Mouse (Mus musculus) midbrain, embryonic 14.5 days (tissue): ENCODE results near the gene Dhodh. TPM values are rescaled to one million over a fixed set of nuclear protein-coding genes. Genes with fewer than 3 reads are reported as not detected.

ENCODE experiments used
- ATAC-seq: fragments of 200-750 bp; cut with Nextera tagmentation; 2 replicates; pipeline ENCODE4 v1.8.0; 2017; ENCODE audit warnings: moderate number of reproducible peaks, moderate library complexity; ENCODE audit not compliant: low FRiP score, low TSS enrichment
- DNase-seq: peaks from one replicate; pipeline ENCODE4 v3.0.0-alpha.2; 2015
- H3K27ac ChIP-seq: fragments of 300-500 bp; sonication (generic); replicated peaks from 2 replicates; pipeline ENCODE4 v1.5.1; 2014; ENCODE audit warnings: mild to moderate bottlenecking, low read depth, low read length, moderate library complexity
- H3K27me3 ChIP-seq: fragments of 300-500 bp; sonication (generic); 2 replicates; pipeline ENCODE4 v1.6.1; 2014; ENCODE audit warnings: low read length, control low read depth, mixed read lengths; ENCODE audit not compliant: control insufficient read depth, insufficient read depth
- H3K36me3 ChIP-seq: fragments of 300-500 bp; sonication (generic); 2 replicates; pipeline ENCODE4 v1.6.1; 2014; ENCODE audit warnings: low read length, control low read depth; ENCODE audit not compliant: control insufficient read depth, insufficient read depth
- H3K4me1 ChIP-seq: fragments of 300-500 bp; sonication (generic); 2 replicates; pipeline ENCODE4 v1.6.1; 2014; ENCODE audit warnings: mild to moderate bottlenecking, antibody characterized with exemption, low read length, control low read depth; ENCODE audit not compliant: control insufficient read depth, insufficient read depth
- H3K4me2 ChIP-seq: fragments of 300-500 bp; sonication (generic); 2 replicates; pipeline ENCODE4 v1.6.1; 2014; ENCODE audit warnings: mild to moderate bottlenecking, low read length, moderate library complexity
- H3K4me3 ChIP-seq: fragments of 300-500 bp; sonication (generic); replicated peaks from 2 replicates; pipeline ENCODE4 v1.5.1; 2014; ENCODE audit warnings: low read depth, low read length
- H3K9ac ChIP-seq: fragments of 300-500 bp; sonication (generic); replicated peaks from 2 replicates; pipeline ENCODE4 v1.6.1; 2014; ENCODE audit warnings: mild to moderate bottlenecking, low read length, moderate library complexity
- H3K9me3 ChIP-seq: fragments of 300-500 bp; sonication (generic); 2 replicates; pipeline ENCODE4 v1.6.1; 2016; ENCODE audit warnings: low read length, control low read depth, mixed read lengths; ENCODE audit not compliant: control insufficient read depth
- WGBS: fragments of 180-500 bp; shearing (Covaris S2); extraction: QIAGEN DNeasy Blood & Tissue Kit; methylation state at CpG from one replicate; pipeline ENCODE4 v1.1.7; 2014; 5-methylcytosine and 5-hydroxymethylcytosine counted together
- polyA plus RNA-seq: library from polyadenylated mRNA; unstranded; fragments of >200 nt; fragmentation: Nextera tagmentation; extraction: Ambion mirVana; gene quantifications from 2 replicates; pipeline ENCODE4 v1.2.1, GENCODE M21; 2014

The Dhodh gene
- polyA plus RNA-seq, 1 experiment from 2014 or later = 28.7 TPM

DNA sequence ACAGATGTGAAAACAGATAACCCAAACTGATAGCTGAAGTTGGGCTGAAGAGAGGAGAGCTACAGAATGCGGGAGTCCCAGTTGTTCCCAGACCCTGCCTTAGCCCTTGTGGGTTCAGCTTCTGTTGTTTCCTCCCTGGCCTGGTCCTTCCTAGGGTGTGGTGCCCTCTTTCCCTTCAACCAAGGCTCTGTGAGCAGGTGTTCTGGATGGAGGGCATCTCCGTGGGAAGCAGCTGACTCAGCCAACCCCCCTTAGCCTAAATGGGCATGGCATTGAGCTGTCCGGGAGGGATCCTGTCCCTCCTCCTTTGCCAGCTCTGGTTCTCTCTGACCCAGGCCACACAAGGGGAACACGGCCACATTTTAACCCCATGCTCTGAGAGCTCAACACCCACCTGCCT is 32.2 kb downstream of the Dhodh start:
- H3K27ac ChIP-seq = no peak overlapping the region
- no peaks in the 10 kb centered on the region for H3K27me3 ChIP-seq
- 74% methylated on average over 4 of the region's 4 CpGs for WGBS
- peaks cover 7% of the 10 kb centered on the region; the same call in 1 of the 2 replicates for H3K36me3 ChIP-seq
- no peaks in the 10 kb centered on the region for H3K4me1 ChIP-seq
- no peak overlapping the region for H3K4me3 ChIP-seq
- no peak overlapping the region for H3K4me2 ChIP-seq
- DNase-seq (no peak), ATAC-seq (no peak)
- H3K9ac ChIP-seq = no peak overlapping the region
- no peaks in the 10 kb centered on the region for H3K9me3 ChIP-seq

DNA sequence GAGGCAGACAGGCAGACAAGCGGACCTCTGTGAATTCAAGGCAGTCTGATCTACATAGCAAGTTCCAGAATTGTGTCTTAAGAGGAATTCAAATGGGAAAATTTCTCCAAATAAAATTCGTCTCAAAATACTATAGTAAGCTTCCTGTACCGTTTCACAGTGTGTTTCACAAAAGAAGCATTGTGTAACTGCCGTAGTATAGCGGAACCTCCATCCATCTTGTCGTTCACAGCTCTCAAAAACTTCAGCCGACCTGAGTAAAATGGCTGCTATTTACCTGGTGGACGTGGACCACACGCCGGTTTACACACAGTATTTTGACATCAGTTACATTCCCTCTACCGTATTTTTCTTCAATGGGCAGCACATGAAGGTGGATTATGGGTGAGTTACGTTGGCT is 37.3 kb downstream of the Dhodh start:
- ATAC-seq = no peak
- DNase-seq = no peak
- 92% methylated on average over 12 of the region's 12 CpGs for WGBS
- Histone ChIP-seq H3K36me3 (peaks cover 21% of the 10 kb centered on the region), H3K4me3 (no peak overlapping the region), H3K27ac (no peak overlapping the region), H3K9me3 (no peaks in the 10 kb centered on the region), H3K4me1 (peaks cover 6% of the 10 kb centered on the region), H3K9ac (no peak overlapping the region), H3K27me3 (no peaks in the 10 kb centered on the region), H3K4me2 (no peak overlapping the region)

DNA sequence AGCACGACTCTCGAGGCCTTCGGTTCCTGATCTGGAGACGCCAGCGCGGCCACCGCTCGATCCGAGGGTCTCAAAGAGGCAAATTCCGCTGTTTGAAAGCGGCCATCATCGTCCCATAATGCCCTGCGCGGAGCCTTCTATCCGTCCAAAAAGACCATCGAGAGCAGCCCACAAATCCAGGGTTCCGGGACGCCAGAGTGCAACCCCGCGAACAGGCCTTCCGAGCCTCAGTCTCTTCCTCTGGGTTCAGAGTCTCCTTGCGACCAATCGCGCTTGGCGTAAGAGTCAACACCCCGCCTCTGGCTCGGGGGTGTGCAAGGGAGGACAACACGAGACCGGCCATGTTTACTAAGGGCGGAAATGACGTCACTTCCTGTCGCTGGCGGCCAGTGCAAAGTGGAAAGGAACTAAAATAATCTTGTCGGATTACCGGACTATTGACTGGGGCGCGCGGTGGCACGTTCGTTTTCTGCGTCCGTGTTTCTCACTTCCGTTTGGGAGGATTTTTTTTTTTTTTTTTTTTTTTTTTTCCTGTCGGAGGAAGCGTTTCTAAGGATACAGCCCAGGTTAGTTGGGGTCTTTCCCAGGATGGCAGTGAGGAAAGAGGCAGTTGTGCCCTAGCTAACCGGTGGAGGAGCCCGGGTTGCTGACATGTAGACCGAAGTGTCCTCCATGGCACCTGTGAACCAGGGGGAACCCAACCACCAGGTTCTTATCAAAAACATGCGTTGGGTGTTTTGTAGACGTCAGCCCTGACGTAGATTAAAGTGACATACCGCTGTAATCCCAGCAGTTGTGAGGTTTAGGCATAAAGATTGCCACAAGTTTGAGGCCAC is 42.8 kb downstream of the Dhodh start, which contains the start of the genes Dhx38 and Txnl4b:
Gene Dhx38, minus strand, starts transcription at position 364 of the 836 bp plus-strand sequence.
Gene Txnl4b, plus strand, starts transcription at position 395 of the 836 bp plus-strand sequence.
- peaks cover 14% of the 10 kb centered on the region for H3K4me1 ChIP-seq
- DNase-seq (peak; percentile 100), ATAC-seq (peak; percentile 100)
- peak within 1 kb of the TSS; percentile 83 for H3K4me3 ChIP-seq
- H3K9me3 ChIP-seq = no peaks in the 10 kb centered on the region
- peak within 1 kb of the TSS; percentile 92 for H3K27ac ChIP-seq
- peak within 1 kb of the TSS; percentile 79 for H3K4me2 ChIP-seq
- peaks cover 34% of the 10 kb centered on the region for H3K36me3 ChIP-seq
- peak within 1 kb of the TSS; percentile 84 for H3K9ac ChIP-seq
- under 1% methylated on average over 52 of the region's 52 CpGs for WGBS
- H3K27me3 ChIP-seq = no peaks in the 10 kb centered on the region

DNA sequence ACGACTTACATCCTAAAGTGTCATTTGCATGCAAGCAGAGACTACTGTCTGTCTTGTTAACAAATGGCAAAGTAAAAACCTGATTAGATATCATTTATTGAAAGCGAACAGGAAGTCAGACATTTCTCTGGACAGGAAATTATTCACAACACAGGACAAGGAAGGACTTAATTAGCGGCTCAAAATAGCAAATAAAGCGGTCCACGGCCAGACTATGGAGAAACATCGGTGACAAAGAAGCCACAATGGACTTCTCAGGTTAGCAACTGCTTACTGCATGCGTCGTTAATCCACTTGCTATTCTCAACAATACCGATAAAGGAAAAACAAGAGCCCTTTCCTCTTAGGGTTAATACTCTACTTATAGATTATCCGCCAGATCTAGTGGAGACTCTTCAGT is 43.7 kb downstream of the Dhodh start:
- Histone ChIP-seq H3K9ac (peak overlapping the region; percentile 84), H3K27me3 (no peaks in the 10 kb centered on the region), H3K36me3 (peaks cover 35% of the 10 kb centered on the region), H3K9me3 (no peaks in the 10 kb centered on the region), H3K4me2 (peak overlapping the region; percentile 79), H3K27ac (peak overlapping the region; percentile 92), H3K4me1 (peaks cover 14% of the 10 kb centered on the region), H3K4me3 (peak overlapping the region; percentile 83)
- DNase-seq = no peak
- ATAC-seq = no peak
- WGBS = 7% methylated on average over 10 of the region's 10 CpGs

DNA sequence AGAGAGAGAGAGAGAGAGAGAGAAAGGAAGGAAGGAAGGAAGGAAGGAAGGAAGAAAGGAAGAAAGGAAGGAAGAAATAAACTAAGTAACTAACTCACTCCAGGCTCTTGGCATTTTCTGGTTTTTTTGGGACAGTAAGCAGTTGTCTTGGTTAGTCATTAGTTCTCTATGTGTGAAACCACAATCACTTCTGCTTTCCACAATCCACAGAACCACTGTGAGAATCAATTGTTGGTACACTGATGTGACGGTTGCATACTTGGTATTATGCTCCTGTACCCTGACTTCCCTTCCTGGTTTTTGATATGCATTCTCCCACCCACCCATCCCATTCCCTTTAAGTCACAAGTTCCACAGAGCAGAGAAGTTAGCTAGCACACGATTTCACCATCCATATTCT is 44.6 kb downstream of the Dhodh start:
- peaks cover 39% of the 10 kb centered on the region for H3K36me3 ChIP-seq
- ATAC-seq = no peak
- H3K9ac ChIP-seq = no peak overlapping the region
- H3K4me3 ChIP-seq = no peak overlapping the region
- no peak overlapping the region for H3K27ac ChIP-seq
- peak overlapping the region; percentile 79; the same call in 1 of the 2 replicates for H3K4me2 ChIP-seq
- H3K27me3 ChIP-seq = no peaks in the 10 kb centered on the region
- H3K9me3 ChIP-seq = no peaks in the 10 kb centered on the region
- WGBS = 75% methylated on average over 2 of the region's 2 CpGs
- DNase-seq = no peak
- peaks cover 14% of the 10 kb centered on the region for H3K4me1 ChIP-seq

DNA sequence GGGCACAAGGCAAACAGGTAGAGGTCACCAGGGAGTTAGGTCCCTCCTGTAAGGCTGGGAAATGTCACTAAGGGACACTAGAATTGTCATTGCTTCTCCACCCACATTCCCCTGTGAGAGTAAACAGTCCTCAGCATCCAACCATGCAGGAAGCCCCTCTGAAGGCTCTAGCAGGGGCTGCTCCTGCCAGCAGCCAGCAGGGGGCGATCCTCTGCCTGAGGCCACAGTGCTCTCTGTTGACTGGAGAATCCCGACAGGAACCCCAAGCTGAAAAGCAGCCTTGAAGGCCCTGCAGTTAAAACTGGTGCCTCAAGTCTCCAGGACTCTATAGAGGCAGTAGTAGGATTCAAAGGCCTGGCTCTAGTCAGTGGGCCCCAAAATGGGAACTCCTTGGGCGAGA is 56.8 kb downstream of the Dhodh start:
- DNase-seq = peak; percentile 59
- WGBS = 41% methylated on average over 3 of the region's 3 CpGs

DNA sequence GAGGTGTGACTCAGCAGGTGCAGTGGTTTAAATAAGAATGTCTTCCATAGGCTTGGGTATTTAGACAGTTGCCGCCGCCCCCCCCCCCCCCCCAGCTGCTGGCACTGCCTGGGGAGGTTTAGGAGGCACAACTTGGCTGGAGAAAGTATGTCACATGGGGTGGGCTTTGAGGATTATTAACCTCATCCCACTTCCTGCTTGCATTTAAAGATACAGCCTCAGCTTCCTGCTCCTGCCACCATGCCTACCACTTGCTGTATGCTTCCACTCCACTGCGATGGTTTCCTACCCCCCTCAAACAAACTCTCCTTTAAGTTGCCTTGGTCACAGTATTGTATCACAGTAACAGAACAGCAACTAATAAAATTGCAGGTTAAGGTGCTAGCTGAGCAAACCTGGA is 64.4 kb downstream of the Dhodh start:
- Histone ChIP-seq H3K4me2 (no peak overlapping the region), H3K27ac (no peak overlapping the region), H3K9me3 (no peaks in the 10 kb centered on the region), H3K4me3 (no peak overlapping the region), H3K27me3 (no peaks in the 10 kb centered on the region), H3K9ac (no peak overlapping the region), H3K4me1 (no peaks in the 10 kb centered on the region), H3K36me3 (peaks cover 25% of the 10 kb centered on the region)
- 44% methylated on average over 3 of the region's 3 CpGs for WGBS
- DNase-seq = no peak
- ATAC-seq = no peak

More for the DNA sequence above, 56.8 kb downstream of the Dhodh start:
- Histone ChIP-seq H3K4me2 (no peak overlapping the region), H3K4me3 (no peak overlapping the region), H3K36me3 (peaks cover 100% of the 10 kb centered on the region), H3K9me3 (no peaks in the 10 kb centered on the region), H3K27me3 (no peaks in the 10 kb centered on the region), H3K27ac (no peak overlapping the region), H3K4me1 (no peaks in the 10 kb centered on the region), H3K9ac (no peak overlapping the region)
- ATAC-seq = no peak

DNA sequence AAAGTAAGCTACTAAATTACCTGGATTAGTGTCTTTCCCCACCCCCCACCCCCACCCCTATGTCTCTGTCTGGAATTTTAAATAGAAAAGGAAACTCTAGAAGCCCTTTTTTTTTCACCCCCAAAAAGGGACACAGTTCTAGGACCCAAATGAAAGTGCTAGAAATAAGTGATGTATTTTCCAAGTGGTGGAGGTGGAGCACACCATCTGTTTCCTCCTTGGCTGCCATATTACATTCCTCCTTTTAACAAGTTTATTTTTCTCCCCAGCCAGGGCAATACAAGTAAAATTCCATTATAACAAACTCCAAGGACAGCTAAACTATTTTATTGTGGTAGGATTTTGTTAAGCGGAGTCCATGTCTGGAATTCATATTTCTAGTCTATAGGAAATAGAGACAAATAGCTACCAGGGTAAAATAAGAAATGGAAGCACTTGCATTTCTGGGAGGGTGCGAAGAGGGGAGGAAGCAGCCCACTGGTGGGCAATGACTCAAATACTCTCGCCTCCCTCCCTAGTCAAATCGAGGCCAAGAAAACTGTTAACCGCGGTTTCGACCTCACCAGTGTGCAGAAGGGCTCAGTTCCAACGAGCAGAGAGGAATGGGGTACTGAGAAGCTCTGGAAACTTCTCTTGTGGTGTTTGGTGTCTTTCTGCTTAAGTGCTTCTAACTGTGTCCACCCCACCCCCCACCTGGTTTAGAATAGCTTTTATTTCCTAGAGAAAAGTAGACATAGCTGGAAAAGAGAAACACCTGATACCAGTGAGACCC is 65.5 kb downstream of the Dhodh start:
- 84% methylated on average over 8 of the region's 8 CpGs for WGBS
- H3K4me2 ChIP-seq = no peak overlapping the region
- H3K9me3 ChIP-seq = no peaks in the 10 kb centered on the region
- H3K4me1 ChIP-seq = no peaks in the 10 kb centered on the region
- H3K9ac ChIP-seq = no peak overlapping the region
- H3K4me3 ChIP-seq = no peak overlapping the region
- ATAC-seq = no peak
- no peaks in the 10 kb centered on the region for H3K27me3 ChIP-seq
- peaks cover 14% of the 10 kb centered on the region for H3K36me3 ChIP-seq
- no peak for DNase-seq
- no peak overlapping the region for H3K27ac ChIP-seq
